Mouse (Mus musculus) G1E (cell line): Measurements from ENCODE around the gene Timp3. TPM values are rescaled to one million over a fixed set of nuclear protein-coding genes. Genes with fewer than 3 reads are reported as not detected.

Experiments used
- ATAC-seq: 2 replicates; pipeline ENCODE4 v1.8.0; 2016; ENCODE audit warnings: mild to moderate bottlenecking; ENCODE audit not compliant: insufficient number of reproducible peaks, poor library complexity, low FRiP score, severe bottlenecking; ENCODE audit errors: extremely low read depth
- DNase-seq: peaks from one replicate; pipeline ENCODE4 v3.0.0; 2012; ENCODE audit warnings: low spot score
- H3K27me3 ChIP-seq: 2 replicates; pipeline ENCODE4 v1.6.1; 2012; ENCODE audit warnings: mild to moderate bottlenecking, low read length, inconsistent platforms; ENCODE audit not compliant: insufficient read depth
- H3K36me3 ChIP-seq: replicated peaks from 2 replicates; pipeline ENCODE3; 2012; ENCODE audit warnings: mild to moderate bottlenecking, inconsistent platforms
- H3K4me1 ChIP-seq: 2 replicates; pipeline ENCODE4 v1.6.1; 2012; ENCODE audit warnings: low read depth, low read length, inconsistent platforms, mixed read lengths; ENCODE audit not compliant: insufficient read depth
- H3K4me3 ChIP-seq: 2 replicates; pipeline ENCODE4 v1.5.1; 2012; ENCODE audit warnings: low read depth, mild to moderate bottlenecking, inconsistent platforms, low read length, moderate library complexity, mixed read lengths
- H3K9me3 ChIP-seq: replicated peaks from 2 replicates; pipeline ENCODE4 v1.6.1; 2012; ENCODE audit warnings: inconsistent platforms
- CTCF ChIP-seq: IDR thresholded peaks from 2 replicates; pipeline ENCODE4 v1.5.1; 2012; ENCODE audit warnings: low read depth, low read length, inconsistent platforms, mixed read lengths
- GATA1 ChIP-seq: IDR thresholded peaks from 2 replicates; pipeline ENCODE4 v1.6.1; 2012; ENCODE audit warnings: borderline replicate concordance, low read length, inconsistent platforms, mixed read lengths
- GATA2 ChIP-seq: IDR thresholded peaks from 2 replicates; pipeline ENCODE4 v1.6.1; 2012; ENCODE audit warnings: low read depth, low read length, inconsistent platforms, borderline replicate concordance
- POLR2AphosphoS5 ChIP-seq: IDR thresholded peaks from 2 replicates; pipeline ENCODE4 v1.6.1; 2012; ENCODE audit warnings: low read depth, low read length, inconsistent platforms; ENCODE audit not compliant: insufficient replicate concordance
- TAL1 ChIP-seq: conservative IDR thresholded peaks from 2 replicates; pipeline ENCODE4 v1.6.1; 2012; ENCODE audit warnings: low read depth, low read length, inconsistent platforms, mixed read lengths
- polyA plus RNA-seq: library from polyadenylated mRNA; stranded (reverse); fragments of >175 nt; gene quantifications from 2 replicates; pipeline ENCODE4 v1.2.3, GENCODE M21; 2012
- total RNA-seq, 2 experiments: library from RNA; stranded (forward) in 1 of 2; stranded (reverse) in 1 of 2; fragments of 200-1000 nt in 1 of 2; fragments of >200 nt in 1 of 2; fragmentation: Nextera tagmentation in 1 of 2; gene quantifications; 2 replicates each; pipeline ENCODE4 v1.2.3; 2014 to 2017

Timp3 gene
- total and polyA plus RNA-seq, 3 experiments, result 15.0 to 110 (median 15.7) TPM

GRCm38 (mm10) chr10:86342151-86342550 lies 42.0 kb downstream of the Timp3 start:
- peaks cover 52% of the 10 kb centered on the region for H3K36me3 ChIP-seq
- peaks cover 84% of the 10 kb centered on the region for H3K4me1 ChIP-seq
- TF ChIP-seq TAL1, result no peak
- no peak for TF ChIP-seq GATA1
- no peak for TF ChIP-seq GATA2
- no peak for TF ChIP-seq POLR2AphosphoS5
- no peak for TF ChIP-seq CTCF
- H3K9me3 ChIP-seq, result peaks cover 4% of the 10 kb centered on the region; the same call in 1 of the 2 replicates
- no peaks in the 10 kb centered on the region for H3K27me3 ChIP-seq
- no peak overlapping the region; the same call in 1 of the 2 replicates for H3K4me3 ChIP-seq
- no peak for DNase-seq
- no peak for ATAC-seq

GRCm38 (mm10) chr10:86342713-86343112 lies 42.5 kb downstream of the Timp3 start:
- peak; percentile 79 for ATAC-seq
- no peaks in the 10 kb centered on the region for H3K27me3 ChIP-seq
- peaks cover 85% of the 10 kb centered on the region for H3K4me1 ChIP-seq

GRCm38 (mm10) chr10:86343362-86343761 lies 43.2 kb downstream of the Timp3 start:
- Histone ChIP-seq H3K4me1 (peaks cover 79% of the 10 kb centered on the region), H3K9me3 (peaks cover 4% of the 10 kb centered on the region; the same call in 1 of the 2 replicates), H3K27me3 (no peaks in the 10 kb centered on the region), H3K36me3 (peaks cover 53% of the 10 kb centered on the region), H3K4me3 (no peak overlapping the region)
- DNase-seq (no peak), ATAC-seq (no peak)
- TF ChIP-seq GATA2, result no peak
- TF ChIP-seq TAL1, result no peak
- TF ChIP-seq POLR2AphosphoS5, result no peak
- no peak for TF ChIP-seq CTCF
- no peak for TF ChIP-seq GATA1

More at GRCm38 (mm10) chr10:86342713-86343112, 42.5 kb downstream of the Timp3 start:
- TF ChIP-seq POLR2AphosphoS5 (no peak), TAL1 (peak; percentile 75)
- H3K9me3 ChIP-seq, result peaks cover 4% of the 10 kb centered on the region; the same call in 1 of the 2 replicates
- H3K4me3 ChIP-seq, result no peak overlapping the region
- H3K36me3 ChIP-seq, result peaks cover 55% of the 10 kb centered on the region
- DNase-seq, result peak; percentile 39

- H3K27me3 ChIP-seq, result no peaks in the 10 kb centered on the region
Measured at GRCm38 (mm10) chr10:86343931-86344330, 43.8 kb downstream of the Timp3 start.

GRCm38 (mm10) chr10:86344654-86345053 lies 44.5 kb downstream of the Timp3 start:
- Histone ChIP-seq H3K9me3 (peaks cover 4% of the 10 kb centered on the region; the same call in 1 of the 2 replicates), H3K4me1 (peaks cover 67% of the 10 kb centered on the region), H3K27me3 (no peaks in the 10 kb centered on the region), H3K4me3 (no peak overlapping the region), H3K36me3 (peaks cover 45% of the 10 kb centered on the region)
- ATAC-seq (no peak), DNase-seq (no peak)
- no peak for TF ChIP-seq CTCF
- no peak for TF ChIP-seq TAL1
- TF ChIP-seq GATA1, result no peak
- no peak for TF ChIP-seq GATA2
- no peak for TF ChIP-seq POLR2AphosphoS5

More at GRCm38 (mm10) chr10:86343931-86344330, 43.8 kb downstream of the Timp3 start:
- no peak for TF ChIP-seq GATA2
- TF ChIP-seq POLR2AphosphoS5, result no peak
- TF ChIP-seq TAL1, result no peak
- TF ChIP-seq CTCF, result no peak
- Histone ChIP-seq H3K9me3 (peaks cover 4% of the 10 kb centered on the region; the same call in 1 of the 2 replicates), H3K36me3 (peaks cover 48% of the 10 kb centered on the region), H3K4me1 (peaks cover 74% of the 10 kb centered on the region), H3K4me3 (no peak overlapping the region)
- DNase-seq (no peak), ATAC-seq (no peak)

- H3K36me3 ChIP-seq, result peaks cover 45% of the 10 kb centered on the region
- no peaks in the 10 kb centered on the region for H3K27me3 ChIP-seq
- DNase-seq (no peak), ATAC-seq (no peak)
- H3K4me1 ChIP-seq, result peaks cover 64% of the 10 kb centered on the region
- TF ChIP-seq CTCF, result no peak
- TF ChIP-seq GATA1, result no peak
- no peak for TF ChIP-seq POLR2AphosphoS5
- no peak for TF ChIP-seq TAL1
- no peak for TF ChIP-seq GATA2
- no peak overlapping the region for H3K4me3 ChIP-seq
- peaks cover 4% of the 10 kb centered on the region; the same call in 1 of the 2 replicates for H3K9me3 ChIP-seq
Measured at GRCm38 (mm10) chr10:86345645-86346044, 45.5 kb downstream of the Timp3 start.
